Mouse (Mus musculus) lung, embryonic 15.5 days (tissue): Measurements from ENCODE around the gene Rtl1. TPM values are rescaled to one million over a fixed set of nuclear protein-coding genes. Genes with fewer than 3 reads are reported as not detected.

Experiments
- ATAC-seq: fragments of 200-750 bp; cut with Nextera tagmentation; 2 replicates; pipeline ENCODE4 v1.8.0; 2017; ENCODE audit warnings: moderate number of reproducible peaks, borderline replicate concordance; ENCODE audit not compliant: low FRiP score, low TSS enrichment; ENCODE audit errors: extremely low read depth
- H3K27ac ChIP-seq: fragments of 300-500 bp; sonication (generic); 2 replicates; pipeline ENCODE4 v1.5.1; 2015; ENCODE audit warnings: moderate library complexity, mild to moderate bottlenecking, inconsistent platforms
- H3K27me3 ChIP-seq: fragments of 300-500 bp; sonication (generic); 2 replicates; pipeline ENCODE4 v1.6.1; 2015; ENCODE audit warnings: inconsistent platforms
- H3K36me3 ChIP-seq: fragments of 300-500 bp; sonication (generic); 2 replicates; pipeline ENCODE4 v1.6.1; 2015; ENCODE audit warnings: inconsistent platforms
- H3K4me1 ChIP-seq: fragments of 300-500 bp; sonication (generic); 2 replicates; pipeline ENCODE4 v1.6.1; 2015; ENCODE audit warnings: inconsistent platforms
- H3K4me2 ChIP-seq: fragments of 300-500 bp; sonication (generic); 2 replicates; pipeline ENCODE4 v1.6.1; 2015; ENCODE audit warnings: inconsistent platforms, mild to moderate bottlenecking, moderate library complexity
- H3K4me3 ChIP-seq: fragments of 300-500 bp; sonication (generic); 2 replicates; pipeline ENCODE4 v1.5.1; 2015; ENCODE audit warnings: mild to moderate bottlenecking, inconsistent platforms
- H3K9ac ChIP-seq: fragments of 300-500 bp; sonication (generic); 2 replicates; pipeline ENCODE4 v1.6.1; 2015; ENCODE audit warnings: inconsistent platforms
- H3K9me3 ChIP-seq: fragments of 300-500 bp; sonication (generic); 2 replicates; pipeline ENCODE4 v1.6.1; 2016; ENCODE audit warnings: inconsistent platforms
- WGBS: fragments of 180-500 bp; shearing (Covaris S2); methylation state at CpG from one replicate; pipeline ENCODE4 v1.1.7; 2015; 5-methylcytosine and 5-hydroxymethylcytosine counted together
- polyA plus RNA-seq: library from polyadenylated mRNA; unstranded; fragments of >200 nt; fragmentation: Nextera tagmentation; extraction: Ambion mirVana; gene quantifications from 2 replicates; pipeline ENCODE4 v1.2.1, GENCODE M21; 2015

Rtl1 gene
- polyA plus RNA-seq: 1.2 and 1.3 TPM in 2 replicates

DNA sequence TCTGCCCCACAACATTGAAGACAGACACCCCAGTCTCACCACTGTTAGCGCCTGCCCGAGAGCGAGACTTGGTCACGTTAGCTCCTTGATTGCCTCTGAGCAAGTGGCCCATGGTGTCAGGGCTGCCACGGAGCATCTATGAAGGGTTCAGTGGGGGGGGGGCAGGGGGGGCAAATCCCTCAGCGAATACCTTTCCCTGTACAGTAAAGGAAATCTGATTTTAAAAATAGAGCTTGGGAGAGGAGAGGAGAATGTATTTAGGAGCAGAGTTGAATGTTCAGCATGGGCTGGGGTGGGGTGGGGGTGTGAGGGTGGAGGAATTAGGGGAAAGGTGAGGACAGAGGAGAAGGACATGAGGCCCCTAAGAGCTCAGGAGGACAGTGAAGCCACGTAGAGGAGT, at the start of gene Rtl1:
Gene Rtl1, minus strand, starts transcription at position 101 of the 400 bp plus-strand sequence.
- Histone ChIP-seq H3K9ac (no peak within 1 kb of the TSS), H3K9me3 (no peaks in the 10 kb centered on the region), H3K4me1 (peaks cover 34% of the 10 kb centered on the region), H3K4me2 (no peak within 1 kb of the TSS), H3K4me3 (no peak within 1 kb of the TSS), H3K27ac (no peak within 1 kb of the TSS), H3K36me3 (peaks cover 25% of the 10 kb centered on the region), H3K27me3 (no peaks in the 10 kb centered on the region)
- ATAC-seq: no peak
- WGBS: 88% methylated on average over 7 of the region's 7 CpGs

- Histone ChIP-seq H3K4me1 (no peaks in the 10 kb centered on the region), H3K9me3 (no peaks in the 10 kb centered on the region), H3K4me2 (no peak overlapping the region), H3K36me3 (peaks cover under 1% of the 10 kb centered on the region; the same call in 1 of the 2 replicates), H3K27ac (no peak overlapping the region), H3K4me3 (no peak overlapping the region), H3K27me3 (no peaks in the 10 kb centered on the region), H3K9ac (no peak overlapping the region)
- 62% methylated on average over 3 of the region's 3 CpGs for WGBS
- ATAC-seq: no peak
Measured at GRCm38 (mm10) chr12:109640560-109641167, 40.5 kb upstream of the Rtl1 start.

GRCm38 (mm10) chr12:109632035-109632434, 31.9 kb upstream of the Rtl1 start:
- Histone ChIP-seq H3K9me3 (no peaks in the 10 kb centered on the region), H3K4me3 (no peak overlapping the region), H3K27me3 (no peaks in the 10 kb centered on the region), H3K9ac (no peak overlapping the region), H3K36me3 (no peaks in the 10 kb centered on the region; the same call in 1 of the 2 replicates), H3K27ac (no peak overlapping the region), H3K4me1 (no peaks in the 10 kb centered on the region), H3K4me2 (no peak overlapping the region)
- WGBS: 55% methylated on average over 3 of the region's 3 CpGs
- no peak for ATAC-seq

- Histone ChIP-seq H3K27ac (no peak overlapping the region), H3K9ac (no peak overlapping the region), H3K9me3 (no peaks in the 10 kb centered on the region), H3K36me3 (peaks cover 11% of the 10 kb centered on the region), H3K27me3 (no peaks in the 10 kb centered on the region), H3K4me1 (no peaks in the 10 kb centered on the region), H3K4me3 (no peak overlapping the region), H3K4me2 (no peak overlapping the region)
- no peak for ATAC-seq
- 87% methylated on average over 1 of the region's 1 CpGs for WGBS
Measured at GRCm38 (mm10) chr12:109628887-109629286, 28.8 kb upstream of the Rtl1 start.

DNA sequence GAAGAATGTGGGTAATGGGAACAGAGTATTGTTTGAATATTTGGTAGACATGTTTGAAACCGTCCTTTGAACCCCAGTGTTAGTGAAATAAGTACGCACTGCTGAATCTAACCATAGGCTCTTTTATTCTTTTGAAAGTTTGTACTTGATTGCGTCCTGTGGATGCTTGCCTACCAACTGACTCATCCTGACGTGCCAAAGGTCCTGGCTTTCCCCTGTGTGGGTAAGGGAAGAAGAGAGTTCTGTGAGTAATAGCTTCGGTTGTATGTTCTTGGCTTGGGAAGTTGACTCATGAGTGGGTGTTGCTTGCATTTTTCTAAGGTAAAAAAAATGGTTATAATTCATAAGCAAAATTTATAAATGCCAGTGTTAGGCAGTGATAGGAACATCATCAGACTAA, 26.8 kb upstream of the Rtl1 start:
- Histone ChIP-seq H3K4me1 (no peaks in the 10 kb centered on the region), H3K27ac (no peak overlapping the region), H3K27me3 (no peaks in the 10 kb centered on the region), H3K9me3 (no peaks in the 10 kb centered on the region), H3K4me3 (no peak overlapping the region), H3K36me3 (peaks cover 11% of the 10 kb centered on the region), H3K4me2 (no peak overlapping the region), H3K9ac (no peak overlapping the region)
- 81% methylated on average over 5 of the region's 5 CpGs for WGBS
- no peak for ATAC-seq

- ATAC-seq: no peak
- Histone ChIP-seq H3K4me2 (no peak overlapping the region), H3K27ac (no peak overlapping the region), H3K9me3 (no peaks in the 10 kb centered on the region), H3K4me3 (no peak overlapping the region), H3K9ac (no peak overlapping the region), H3K27me3 (no peaks in the 10 kb centered on the region), H3K4me1 (no peaks in the 10 kb centered on the region), H3K36me3 (peaks cover 15% of the 10 kb centered on the region)
- WGBS: 87% methylated on average over 3 of the region's 3 CpGs
Measured at GRCm38 (mm10) chr12:109620196-109620595, 20.1 kb upstream of the Rtl1 start.

DNA sequence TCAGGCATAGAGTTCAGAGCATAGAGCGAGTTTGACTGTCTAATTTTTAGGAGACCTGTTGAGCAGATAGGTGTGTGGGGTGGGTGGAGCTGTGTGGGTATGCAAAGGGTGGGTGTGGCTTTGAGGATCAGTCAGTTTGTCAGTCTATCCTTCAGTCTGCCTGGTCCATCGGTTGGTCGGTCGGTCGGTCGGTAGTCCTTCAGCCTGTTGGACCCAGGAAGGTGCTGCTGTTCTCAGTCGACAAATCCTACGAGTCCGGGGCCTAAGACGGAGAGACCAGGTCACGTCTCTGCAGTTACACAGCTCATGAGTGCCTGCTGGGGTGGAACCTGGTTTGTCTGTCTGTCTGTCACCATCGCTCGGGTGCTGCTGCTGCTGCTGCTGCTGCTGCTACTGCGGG, 17.9 kb upstream of the Rtl1 start:
- Histone ChIP-seq H3K27me3 (no peaks in the 10 kb centered on the region), H3K27ac (no peak overlapping the region), H3K4me1 (no peaks in the 10 kb centered on the region), H3K9ac (no peak overlapping the region), H3K4me2 (no peak overlapping the region), H3K4me3 (no peak overlapping the region), H3K9me3 (no peaks in the 10 kb centered on the region), H3K36me3 (peaks cover 23% of the 10 kb centered on the region; the same call in 1 of the 2 replicates)
- WGBS: 85% methylated on average over 14 of the region's 14 CpGs
- ATAC-seq: no peak

DNA sequence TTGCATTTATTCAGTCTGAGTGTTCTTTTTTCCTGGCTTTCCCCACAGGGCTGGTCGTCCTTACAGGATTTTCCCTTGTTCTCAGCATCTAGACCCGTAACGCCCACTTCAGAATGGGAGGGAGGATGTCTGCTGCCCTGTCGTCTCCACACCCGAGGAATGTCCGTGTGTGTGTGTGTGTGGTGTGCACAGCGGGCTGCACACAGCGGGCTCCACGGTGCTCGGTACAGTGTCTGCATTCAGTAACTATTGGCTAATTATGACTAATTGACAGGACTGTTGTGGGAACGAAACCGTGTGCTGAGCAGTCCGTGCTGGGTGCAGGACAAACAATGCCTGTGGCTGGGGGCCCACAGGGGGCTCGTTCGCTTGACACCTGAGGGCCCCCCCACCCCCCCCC, 17.0 kb upstream of the Rtl1 start:
- no peaks in the 10 kb centered on the region for H3K9me3 ChIP-seq
- no peak overlapping the region for H3K9ac ChIP-seq
- H3K27ac ChIP-seq: no peak overlapping the region
- H3K36me3 ChIP-seq: peaks cover 25% of the 10 kb centered on the region; the same call in 1 of the 2 replicates
- H3K4me3 ChIP-seq: no peak overlapping the region
- H3K4me1 ChIP-seq: no peaks in the 10 kb centered on the region
- no peaks in the 10 kb centered on the region for H3K27me3 ChIP-seq
- H3K4me2 ChIP-seq: no peak overlapping the region; the same call in 1 of the 2 replicates
- ATAC-seq: no peak
- WGBS: 49% methylated on average over 15 of the region's 15 CpGs

DNA sequence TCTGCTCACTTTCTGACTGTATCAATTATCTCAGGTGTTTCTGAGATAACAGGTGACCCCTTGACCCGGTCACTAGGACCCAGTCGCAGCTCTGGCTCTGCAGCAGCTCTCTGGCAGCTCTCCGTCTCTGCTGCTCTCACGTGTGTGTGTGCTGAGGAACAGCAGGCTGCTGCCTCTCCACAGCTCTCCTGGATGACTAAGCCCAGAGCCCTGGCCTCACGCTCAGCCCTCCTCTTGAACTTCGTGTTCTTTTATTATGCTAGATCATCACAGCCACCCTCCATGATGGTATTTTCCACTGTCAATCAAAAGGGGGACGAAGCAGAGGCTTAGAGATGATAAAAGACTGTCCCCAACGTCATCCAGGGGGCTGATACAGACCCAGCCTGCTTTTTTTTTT, 15.2 kb upstream of the Rtl1 start:
- H3K4me2 ChIP-seq: no peak overlapping the region
- WGBS: 53% methylated on average over 8 of the region's 8 CpGs

DNA sequence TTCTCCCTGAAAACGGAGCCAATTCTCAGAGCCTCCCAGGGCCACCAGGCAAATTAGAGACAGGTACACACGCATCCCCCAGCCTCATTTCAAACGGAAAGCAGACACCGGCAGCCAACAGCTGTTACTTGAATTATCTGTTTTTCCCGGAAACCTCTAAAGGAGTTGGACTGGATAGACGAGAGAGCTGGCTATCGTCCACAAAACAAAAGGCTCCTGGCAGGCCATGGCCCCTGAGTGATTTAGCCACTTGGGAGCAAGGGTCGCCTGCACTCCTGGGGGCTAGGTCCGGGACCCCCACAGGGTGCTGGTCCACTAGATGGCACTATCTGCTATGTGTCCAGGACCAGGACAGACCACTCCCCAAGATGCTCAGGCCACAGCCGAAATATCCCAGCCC, 14.3 kb upstream of the Rtl1 start:
- Histone ChIP-seq H3K27ac (no peak overlapping the region), H3K36me3 (peaks cover 40% of the 10 kb centered on the region; the same call in 1 of the 2 replicates), H3K4me2 (no peak overlapping the region), H3K27me3 (no peaks in the 10 kb centered on the region), H3K9ac (no peak overlapping the region), H3K4me1 (no peaks in the 10 kb centered on the region), H3K4me3 (no peak overlapping the region), H3K9me3 (no peaks in the 10 kb centered on the region)
- 46% methylated on average over 10 of the region's 10 CpGs for WGBS
- no peak for ATAC-seq

More for the DNA sequence above, 15.2 kb upstream of the Rtl1 start:
- Histone ChIP-seq H3K27me3 (no peaks in the 10 kb centered on the region), H3K27ac (no peak overlapping the region), H3K9me3 (no peaks in the 10 kb centered on the region), H3K9ac (no peak overlapping the region), H3K36me3 (peaks cover 37% of the 10 kb centered on the region; the same call in 1 of the 2 replicates), H3K4me1 (no peaks in the 10 kb centered on the region), H3K4me3 (no peak overlapping the region)
- ATAC-seq: no peak

GRCm38 (mm10) chr12:109612392-109613385, 12.6 kb upstream of the Rtl1 start:
- ATAC-seq: no peak
- Histone ChIP-seq H3K9me3 (no peaks in the 10 kb centered on the region), H3K27ac (no peak overlapping the region), H3K36me3 (peaks cover 49% of the 10 kb centered on the region; the same call in 1 of the 2 replicates), H3K4me2 (peak overlapping the region; percentile 39), H3K9ac (no peak overlapping the region), H3K27me3 (no peaks in the 10 kb centered on the region), H3K4me1 (no peaks in the 10 kb centered on the region), H3K4me3 (no peak overlapping the region)
- 39% methylated on average over 34 of the region's 34 CpGs for WGBS
